Mouse (Mus musculus) hindbrain, embryonic 11.5 days (tissue): ENCODE measurements around the gene Hoxd12. TPM values are rescaled to one million over a fixed set of nuclear protein-coding genes. Genes with fewer than 3 reads are reported as not detected.

Experiments
- ATAC-seq: fragments of 200-750 bp; cut with Nextera tagmentation; 2 replicates; pipeline ENCODE4 v1.8.0; 2017; ENCODE audit warnings: mild to moderate bottlenecking, moderate TSS enrichment, moderate library complexity; ENCODE audit not compliant: low FRiP score
- DNase-seq: peaks from one replicate; pipeline ENCODE4 v3.0.0-alpha.2; 2015; ENCODE audit warnings: low spot score
- H3K27ac ChIP-seq: fragments of 300-500 bp; sonication (generic); 2 replicates; pipeline ENCODE4 v1.5.1; 2014; ENCODE audit warnings: mild to moderate bottlenecking, low read depth, low read length
- H3K27me3 ChIP-seq: fragments of 300-500 bp; sonication (generic); 2 replicates; pipeline ENCODE4 v1.6.1; 2014; ENCODE audit warnings: mild to moderate bottlenecking, low read length, moderate library complexity, mixed read lengths; ENCODE audit not compliant: control insufficient read depth, insufficient read depth
- H3K36me3 ChIP-seq: fragments of 300-500 bp; sonication (generic); 2 replicates; pipeline ENCODE4 v1.6.1; 2014; ENCODE audit warnings: mild to moderate bottlenecking, low read length, moderate library complexity, mixed read lengths; ENCODE audit not compliant: control insufficient read depth, insufficient read depth
- H3K4me1 ChIP-seq: fragments of 300-500 bp; sonication (generic); replicated peaks from 2 replicates; pipeline ENCODE4 v1.6.1; 2014; ENCODE audit warnings: low read length, mixed read lengths; ENCODE audit not compliant: control insufficient read depth, insufficient read depth
- H3K4me2 ChIP-seq: fragments of 300-500 bp; sonication (generic); replicated peaks from 2 replicates; pipeline ENCODE4 v1.6.1; 2014; ENCODE audit warnings: mild to moderate bottlenecking, low read depth, low read length
- H3K4me3 ChIP-seq: fragments of 300-500 bp; sonication (generic); 2 replicates; pipeline ENCODE4 v1.5.1; 2014; ENCODE audit warnings: low read depth, low read length
- H3K9ac ChIP-seq: fragments of 300-500 bp; sonication (generic); 2 replicates; pipeline ENCODE4 v1.6.1; 2014; ENCODE audit warnings: low read depth, low read length
- H3K9me3 ChIP-seq: fragments of 300-500 bp; sonication (generic); 2 replicates; pipeline ENCODE4 v1.6.1; 2016; ENCODE audit warnings: low read length; ENCODE audit not compliant: control insufficient read depth
- WGBS: fragments of 180-500 bp; shearing (Covaris S2); extraction: QIAGEN DNeasy Blood & Tissue Kit; methylation state at CpG from one replicate; pipeline ENCODE4 v1.1.7; 2014; 5-methylcytosine and 5-hydroxymethylcytosine counted together
- microRNA counts: library from miRNA; unstranded; fragments of <30 nt; microRNA quantifications from one replicate; lab custom pipeline; 2015
- polyA plus RNA-seq: library from polyadenylated mRNA; unstranded; fragments of >200 nt; fragmentation: Nextera tagmentation; extraction: Ambion mirVana; gene quantifications from 2 replicates; pipeline ENCODE4 v1.2.1, GENCODE M21; 2014

The Hoxd12 gene
- polyA plus RNA-seq, 1 experiment from 2014 or later: not detected

DNA sequence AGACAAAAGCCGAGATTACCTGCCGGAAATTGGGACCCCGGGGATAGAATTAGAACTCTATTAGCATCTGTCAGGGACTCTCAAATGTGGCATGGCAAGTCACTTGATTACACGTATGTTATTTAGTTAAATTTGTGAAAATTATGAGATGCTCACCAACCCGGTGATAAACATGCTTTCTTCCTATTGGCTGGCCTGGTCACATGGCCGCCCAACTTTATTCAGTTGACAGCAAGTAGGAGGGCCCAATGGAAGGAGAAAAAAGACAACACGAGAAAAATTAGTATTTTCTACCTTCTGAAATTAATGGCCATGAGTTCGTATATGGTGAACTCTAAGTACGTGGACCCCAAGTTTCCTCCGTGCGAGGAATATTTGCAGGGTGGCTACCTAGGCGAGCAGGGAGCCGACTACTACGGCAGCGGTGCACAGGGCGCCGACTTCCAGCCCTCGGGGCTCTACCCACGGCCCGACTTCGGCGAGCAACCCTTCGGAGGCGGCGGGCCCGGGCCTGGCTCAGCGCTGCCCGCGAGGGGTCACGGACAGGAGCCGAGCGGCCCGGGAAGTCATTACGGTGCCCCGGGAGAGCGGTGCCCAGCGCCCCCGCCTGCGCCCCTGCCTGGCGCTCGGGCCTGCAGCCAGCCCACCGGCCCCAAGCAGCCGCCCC lies 52.3 kb downstream of the Hoxd12 start:
- peak overlapping the region; percentile 58 for H3K4me3 ChIP-seq
- peaks cover 95% of the 10 kb centered on the region for H3K27me3 ChIP-seq
- peak; percentile 41; the same call in 1 of the 2 replicates for ATAC-seq
- no peaks in the 10 kb centered on the region; the same call in 1 of the 2 replicates for H3K4me1 ChIP-seq
- H3K9me3 ChIP-seq: no peaks in the 10 kb centered on the region
- no peak for DNase-seq
- WGBS: under 1% methylated on average over 43 of the region's 43 CpGs
- H3K9ac ChIP-seq: peak overlapping the region; percentile 66
- no peaks in the 10 kb centered on the region for H3K36me3 ChIP-seq
- peak overlapping the region; percentile 39 for H3K4me2 ChIP-seq
- H3K27ac ChIP-seq: peak overlapping the region; percentile 88

MicroRNAs within 50 kb of the gene (microRNA counts, 519-probe panel; counts per million panel counts)
- microRNA mmu-miR-10b (lab: Ali Mortazavi, UCI): 5,706 counts per million, percentile 83 among the panel's probes with 10 or more counts

Other genes starting within 250 kb of the Hoxd12 start
- 55.9 and 62.8 TPM in 2 replicates for gene Lnpk, start 95.6 kb upstream of the Hoxd12 start, polyA plus RNA-seq
- gene Evx2, start 15.5 kb upstream of the Hoxd12 start, polyA plus RNA-seq: 1.6 and 2.4 TPM in 2 replicates
- gene Hoxd13, start 6.7 kb upstream of the Hoxd12 start, polyA plus RNA-seq: 0.15 TPM in 1 of 2 replicates, not detected in the other
- not detected in 2 replicates for gene Hoxd11, start 4.5 kb downstream of the Hoxd12 start, polyA plus RNA-seq
- 0.13 TPM in 1 of 2 replicates, not detected in the other for gene Hoxd10, start 16.9 kb downstream of the Hoxd12 start, polyA plus RNA-seq
- 0.11 TPM in 1 of 2 replicates, not detected in the other for gene Hoxd9, start 22.7 kb downstream of the Hoxd12 start, polyA plus RNA-seq
- gene Hoxd8, start 29.6 kb downstream of the Hoxd12 start, polyA plus RNA-seq: 0.19 and 0.50 TPM in 2 replicates
- gene Hoxd3, start 36.9 kb downstream of the Hoxd12 start, polyA plus RNA-seq: 49.5 and 58.0 TPM in 2 replicates
- gene Hoxd4, start 36.9 kb downstream of the Hoxd12 start, polyA plus RNA-seq: 3.3 and 3.7 TPM in 2 replicates
- 0.73 and 0.89 TPM in 2 replicates for gene Gm28230, start 51.7 kb downstream of the Hoxd12 start, polyA plus RNA-seq
- gene Hoxd1, start 88.0 kb downstream of the Hoxd12 start, polyA plus RNA-seq: 1.5 and 1.7 TPM in 2 replicates
- gene Mtx2, start 150.8 kb downstream of the Hoxd12 start, polyA plus RNA-seq: 149 and 154 TPM in 2 replicates